Mouse (Mus musculus): ENCODE results near the gene Kcnma1.

Gene Kcnma1

DNA sequence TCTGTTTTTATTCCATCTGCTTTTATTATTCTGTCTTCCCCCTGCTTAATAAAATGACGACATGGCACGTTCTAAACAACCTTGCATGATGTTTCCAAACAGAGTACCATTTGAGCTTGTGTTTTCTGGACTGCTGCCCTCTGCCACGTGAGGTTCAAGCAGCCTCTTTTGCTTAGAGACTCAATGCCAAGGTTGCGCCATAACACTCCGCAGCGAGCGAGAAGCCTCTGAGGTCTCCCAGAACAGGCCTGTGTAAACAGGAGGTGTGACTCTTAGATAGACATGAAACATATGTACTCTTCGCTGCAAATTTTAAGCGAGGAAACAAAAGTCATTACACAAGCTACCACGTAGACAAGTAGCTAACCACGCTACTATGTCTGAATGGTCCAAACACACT, 55.2 kb downstream of the Kcnma1 start:
- DNase-seq: no peak

DNA sequence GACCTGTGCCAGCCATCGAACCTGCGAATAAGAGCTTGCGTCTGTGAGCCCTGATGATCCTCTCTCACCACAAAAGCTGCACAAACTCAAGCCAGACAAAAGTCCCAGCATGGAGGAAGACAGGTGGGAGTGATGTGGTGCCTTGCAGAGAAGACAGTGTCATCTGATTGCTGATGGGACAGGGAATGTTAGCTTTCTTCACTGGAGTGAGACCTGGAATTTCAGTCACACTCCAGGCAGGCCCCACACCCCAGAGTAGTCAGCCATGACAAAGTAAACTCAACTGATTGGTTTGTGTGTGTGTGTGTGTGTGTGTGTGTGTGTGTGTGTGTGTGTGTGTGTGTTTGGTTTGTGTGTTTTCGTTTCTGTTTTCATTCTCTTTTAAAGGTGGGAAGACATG, 57.0 kb downstream of the Kcnma1 start:
- DNase-seq: no peak

DNA sequence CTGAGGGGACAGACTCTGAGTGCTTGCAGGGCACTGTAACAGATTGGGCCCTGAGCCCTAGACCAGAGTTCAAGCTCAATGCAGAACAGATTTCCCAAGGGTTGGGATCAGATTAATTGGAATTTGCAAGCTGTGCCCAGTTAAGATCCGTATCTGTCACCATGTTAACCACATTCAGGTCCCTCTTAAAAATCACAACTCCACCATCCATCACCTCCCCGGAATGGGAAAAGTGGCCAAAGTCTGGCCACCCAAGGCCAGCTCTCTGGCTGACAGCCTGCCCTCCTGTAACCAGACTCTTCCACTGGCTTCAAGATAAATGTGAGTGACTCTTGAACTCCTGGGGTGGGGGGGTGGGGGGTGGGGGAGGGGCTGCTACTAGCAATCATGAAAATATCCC, 70.4 kb downstream of the Kcnma1 start:
- DNase-seq: no peak

DNA sequence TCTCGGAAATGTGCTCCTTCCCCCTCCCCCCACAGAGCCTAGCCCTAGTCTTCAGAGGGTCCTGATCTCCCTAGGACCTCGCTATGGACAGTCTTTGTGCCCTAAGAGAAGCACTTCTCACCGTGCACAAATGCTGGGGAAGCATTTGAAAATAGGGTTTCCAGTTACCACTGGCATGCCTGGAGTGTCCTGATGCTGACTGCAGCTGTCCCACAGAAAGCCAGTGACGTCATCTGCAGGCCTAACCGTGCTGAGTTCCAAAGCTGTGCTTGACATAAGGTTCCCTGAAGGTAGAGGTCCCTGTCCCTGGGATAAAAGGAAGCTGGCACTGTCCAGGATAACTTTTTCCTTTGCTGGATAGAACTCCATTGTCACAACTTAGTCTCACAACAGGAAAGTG, 71.1 kb downstream of the Kcnma1 start:
- no peak for DNase-seq

DNA sequence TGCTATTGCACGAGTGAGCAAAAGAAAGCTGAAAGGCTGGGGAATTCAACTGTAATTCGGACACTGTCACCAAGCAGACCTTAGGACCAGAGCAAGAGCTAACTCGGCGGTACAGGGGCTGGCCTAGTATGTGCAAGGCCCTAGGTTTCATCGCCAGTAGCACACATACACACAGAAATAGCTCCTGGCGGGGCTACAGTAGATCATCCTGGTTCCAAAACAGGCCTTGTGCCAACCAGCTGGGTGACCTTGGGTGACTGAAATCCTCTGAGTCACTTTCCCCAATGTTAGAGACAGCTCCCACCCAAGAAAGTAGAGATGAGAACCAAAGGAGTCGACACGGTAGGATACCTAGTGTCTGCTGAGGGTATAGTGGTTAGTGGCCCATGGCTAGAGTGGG, 72.2 kb downstream of the Kcnma1 start:
- DNase-seq: no peak

DNA sequence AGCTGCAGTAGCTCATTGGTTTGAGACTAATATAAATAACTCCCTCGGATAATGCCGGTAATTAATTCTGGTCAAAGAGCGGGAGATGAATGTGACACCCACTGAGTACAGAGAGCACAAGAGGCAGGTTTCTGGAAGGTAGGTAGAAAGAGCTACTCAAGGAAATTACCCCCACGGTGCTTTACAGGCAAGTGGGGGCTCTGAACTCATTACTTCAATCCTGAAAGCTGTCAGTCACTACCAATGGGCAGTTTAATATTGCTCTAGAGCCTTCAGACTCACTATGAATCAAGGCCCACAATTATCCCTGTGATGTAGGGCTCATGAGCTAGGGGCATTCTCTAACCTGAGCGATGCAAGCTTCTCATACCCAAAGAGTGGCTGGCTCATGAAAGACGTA, 79.3 kb downstream of the Kcnma1 start:
- DNase-seq: no peak

DNA sequence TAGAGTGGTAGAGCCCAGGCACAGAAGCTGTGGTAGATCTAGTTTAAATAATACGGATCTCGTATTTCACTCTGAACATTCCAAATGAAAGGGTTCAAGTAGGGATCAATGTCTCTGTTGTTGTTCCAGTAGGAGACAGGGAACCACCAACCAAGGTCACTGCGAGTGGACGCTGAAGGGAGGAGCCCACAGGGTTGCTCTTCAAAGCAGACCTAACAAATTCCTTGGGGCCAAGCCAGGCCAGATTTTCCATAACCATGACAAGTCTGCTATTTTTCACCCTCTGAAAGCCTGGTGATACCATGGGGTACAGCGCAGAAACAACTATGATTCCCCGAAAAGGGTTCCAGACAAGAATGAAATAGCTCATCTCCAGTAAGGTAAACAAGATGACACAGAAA, 82.6 kb downstream of the Kcnma1 start:
- DNase-seq: no peak

DNA sequence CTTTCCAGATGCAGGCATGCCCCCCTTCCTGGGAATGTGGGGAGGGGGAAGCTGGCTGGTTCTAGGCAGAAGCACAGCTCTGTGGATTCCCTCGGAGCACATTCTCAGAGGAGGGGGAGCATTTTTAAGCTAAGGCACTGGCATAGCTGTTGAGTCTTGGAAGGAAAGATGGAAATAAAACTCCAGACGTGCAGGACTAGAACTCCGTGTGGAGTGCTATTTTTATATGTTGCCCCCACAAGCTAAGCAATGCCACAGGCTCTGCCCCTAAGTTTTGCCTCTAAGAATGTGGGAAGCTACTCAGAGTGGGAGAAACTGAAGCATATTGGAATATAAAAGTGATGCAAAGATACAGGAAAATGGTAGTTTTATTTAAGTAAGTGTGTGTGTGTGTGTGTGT, 85.1 kb downstream of the Kcnma1 start:
- DNase-seq: no peak

DNA sequence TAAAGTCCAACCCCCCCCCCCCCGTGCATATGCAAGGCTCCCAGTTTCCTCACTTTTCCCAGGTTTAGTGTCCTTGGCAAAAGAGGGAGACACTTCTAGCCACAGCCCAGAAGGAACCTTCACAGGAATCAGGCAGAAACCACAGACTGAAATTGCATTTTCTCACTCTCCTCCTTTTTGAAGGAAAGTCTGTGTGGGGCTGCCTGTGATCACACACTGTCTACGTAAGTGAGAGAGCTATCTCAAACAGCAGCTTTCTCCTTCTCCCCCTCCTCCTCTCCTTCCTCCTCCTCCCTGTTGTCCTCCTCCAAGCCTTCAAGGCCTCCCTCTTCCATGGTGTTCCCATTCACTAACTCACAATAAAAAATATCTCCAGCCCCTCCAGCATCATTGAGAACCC, 90.9 kb downstream of the Kcnma1 start:
- DNase-seq: no peak

DNA sequence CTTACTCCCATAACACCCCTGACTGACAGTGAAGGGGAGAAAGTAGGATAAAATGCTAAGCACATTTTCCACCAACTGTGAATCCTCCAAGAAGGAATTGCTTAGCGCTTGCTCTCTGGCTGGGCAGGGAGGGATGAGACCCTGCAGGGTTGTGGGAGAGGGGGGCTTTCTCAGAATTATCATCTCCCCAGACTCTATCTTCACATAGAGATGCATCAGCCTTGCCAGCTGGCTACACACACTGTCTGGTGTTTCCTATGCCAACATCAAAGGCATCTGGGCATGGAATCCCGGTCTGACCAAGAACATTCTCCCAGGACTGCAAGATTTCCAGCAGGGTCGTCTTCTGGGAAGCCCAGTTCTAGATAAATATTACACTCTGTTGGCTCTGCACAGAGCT, 91.5 kb downstream of the Kcnma1 start:
- no peak for DNase-seq

DNA sequence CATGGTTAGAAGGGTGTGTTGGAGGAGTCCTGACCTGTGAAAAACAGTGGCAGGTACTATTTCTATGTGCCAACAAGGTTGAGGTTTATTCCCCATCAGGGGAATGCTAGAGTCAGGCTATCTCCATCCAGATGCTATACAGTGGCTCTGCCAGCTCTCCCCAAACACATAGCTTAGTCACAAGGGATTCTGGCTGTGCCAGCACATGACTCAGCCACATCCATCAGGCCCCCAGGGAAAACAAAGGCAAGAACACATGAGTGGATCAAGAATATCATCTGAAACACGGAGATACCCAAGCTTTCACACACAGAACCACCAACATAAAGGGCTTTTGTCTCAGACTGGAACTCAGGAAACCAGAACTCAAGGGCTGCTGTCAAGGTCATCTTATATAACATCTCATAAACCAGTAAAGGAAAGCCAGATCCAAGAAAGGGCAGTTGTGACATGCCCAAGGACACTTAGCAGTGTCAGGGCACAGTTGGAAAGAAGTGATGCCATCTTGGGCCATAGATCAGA, 103.1 kb downstream of the Kcnma1 start:
- DNase-seq: no peak

DNA sequence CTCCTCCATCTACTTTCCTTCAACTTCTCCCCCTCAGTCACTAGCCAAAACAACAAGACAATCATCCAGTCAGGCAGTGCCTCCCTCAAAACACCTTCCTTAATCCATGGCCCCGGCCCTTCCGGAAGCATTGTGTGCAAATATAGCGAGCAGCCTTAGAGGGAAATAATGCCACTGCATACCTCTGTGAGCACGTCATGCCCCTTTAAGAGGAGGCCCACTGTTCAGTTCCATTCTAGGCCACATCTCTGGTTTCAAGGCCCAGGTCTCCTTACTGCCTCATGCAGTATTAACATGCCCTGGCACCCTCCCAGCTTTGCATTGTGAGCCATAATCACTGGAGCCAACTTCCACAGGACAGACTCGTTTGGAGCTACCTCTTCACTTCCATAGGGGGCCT, 105.7 kb downstream of the Kcnma1 start:
- DNase-seq: no peak

DNA sequence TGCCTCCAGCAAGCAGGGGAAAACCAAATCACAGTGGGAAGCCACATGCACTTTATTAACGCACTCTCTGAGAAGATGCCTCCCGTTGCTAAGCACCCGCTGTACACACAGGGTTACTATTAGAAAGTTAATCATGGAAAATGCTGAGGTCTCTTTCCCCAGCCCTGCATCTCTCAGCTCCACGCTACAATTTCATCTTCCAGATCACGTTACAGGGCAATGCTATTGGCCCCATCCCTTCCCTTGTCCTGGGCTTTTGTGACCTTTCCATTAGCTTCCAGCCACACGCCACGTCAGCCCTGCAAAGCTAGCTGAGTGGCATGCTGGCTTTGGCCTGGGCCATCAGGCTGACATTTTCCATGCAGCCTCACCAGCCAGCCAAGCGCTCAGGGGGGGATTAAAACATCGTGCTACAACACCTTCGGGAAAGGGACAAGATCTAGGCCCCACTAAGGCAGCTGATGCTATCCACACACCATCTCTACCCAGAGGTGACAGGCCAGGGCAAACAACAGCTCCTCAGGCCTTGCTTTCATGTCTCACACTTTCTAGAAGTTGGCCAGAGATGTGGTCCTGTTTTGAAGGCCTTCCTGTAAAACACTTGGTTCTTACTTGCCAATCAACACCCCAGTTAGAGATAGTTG, 111.5 kb downstream of the Kcnma1 start:
- DNase-seq: no peak

DNA sequence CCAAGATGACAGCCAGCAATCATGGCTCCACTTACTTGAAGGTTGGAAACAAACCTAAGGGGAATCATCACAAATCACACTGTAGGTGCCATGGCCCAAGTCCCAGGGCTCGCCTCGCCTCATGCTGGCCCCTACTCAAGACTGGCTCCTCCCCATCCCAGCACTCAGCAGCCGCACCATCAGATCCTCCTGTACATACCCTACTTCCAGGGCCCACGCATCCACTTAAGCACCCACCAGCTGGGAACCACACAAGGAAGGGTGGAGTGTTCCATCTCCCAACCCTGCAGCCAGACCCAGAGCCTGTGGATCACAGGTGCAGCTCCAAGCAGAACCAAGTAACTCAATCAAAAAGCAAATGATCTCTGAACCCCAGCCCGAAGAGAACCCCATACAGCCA, 114.8 kb downstream of the Kcnma1 start:
- no peak for DNase-seq

DNA sequence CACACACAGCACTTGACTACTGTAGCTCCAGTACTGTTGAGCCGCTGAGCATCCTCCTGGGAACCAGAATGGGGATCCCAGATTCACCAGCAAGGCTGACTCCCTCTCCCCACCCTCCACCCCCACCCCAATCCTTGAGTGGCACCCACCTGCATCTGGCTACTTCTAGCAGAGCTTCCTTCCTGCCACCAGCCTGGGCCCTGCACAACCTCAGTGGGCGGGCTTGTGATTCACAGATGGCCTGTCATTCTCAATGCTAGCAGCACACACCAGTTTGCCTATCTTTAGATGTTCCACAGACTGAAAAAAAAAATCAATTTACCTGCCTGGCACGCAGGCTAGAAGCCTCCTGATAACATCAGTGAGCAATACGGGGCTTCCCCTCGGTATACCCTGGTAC, 116.5 kb downstream of the Kcnma1 start:
- no peak for DNase-seq

DNA sequence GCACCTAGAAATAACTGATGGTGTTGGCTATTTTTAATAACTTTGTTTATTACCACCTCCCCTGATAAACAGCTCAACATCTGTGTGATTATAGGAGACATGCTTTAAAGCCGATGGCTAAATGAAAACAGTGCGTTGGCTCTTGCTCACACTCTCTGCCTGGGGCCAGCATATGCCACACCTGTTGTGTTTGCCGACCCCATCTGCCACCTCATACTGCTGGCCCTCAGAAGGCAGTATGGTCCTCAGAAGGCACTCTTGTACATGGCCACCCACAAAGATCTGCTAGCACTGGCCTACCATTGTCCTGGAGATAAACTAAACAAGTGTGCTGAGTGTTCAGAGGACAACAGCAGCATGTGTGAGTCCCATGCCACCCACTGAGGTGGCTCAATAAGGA, 118.3 kb downstream of the Kcnma1 start:
- no peak for DNase-seq

DNA sequence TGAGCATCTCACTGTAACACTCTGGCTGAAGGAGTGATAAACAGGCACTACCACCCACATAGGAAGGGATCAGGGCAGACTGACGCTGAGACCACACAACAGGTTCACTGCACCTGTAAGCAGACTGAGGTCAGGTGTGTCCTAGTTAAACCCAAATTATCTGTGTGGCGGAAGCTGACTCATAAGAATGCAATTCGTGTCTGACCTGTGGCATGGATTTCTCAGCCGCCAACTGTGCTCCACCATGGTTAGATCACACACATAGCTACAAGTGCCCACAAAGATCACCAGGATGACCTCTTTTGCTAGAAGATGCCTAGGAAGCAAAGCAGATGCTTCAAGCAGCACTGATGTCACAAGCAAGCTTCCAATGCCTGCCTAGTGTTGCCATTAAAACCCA, 128.2 kb downstream of the Kcnma1 start:
- no peak for DNase-seq

DNA sequence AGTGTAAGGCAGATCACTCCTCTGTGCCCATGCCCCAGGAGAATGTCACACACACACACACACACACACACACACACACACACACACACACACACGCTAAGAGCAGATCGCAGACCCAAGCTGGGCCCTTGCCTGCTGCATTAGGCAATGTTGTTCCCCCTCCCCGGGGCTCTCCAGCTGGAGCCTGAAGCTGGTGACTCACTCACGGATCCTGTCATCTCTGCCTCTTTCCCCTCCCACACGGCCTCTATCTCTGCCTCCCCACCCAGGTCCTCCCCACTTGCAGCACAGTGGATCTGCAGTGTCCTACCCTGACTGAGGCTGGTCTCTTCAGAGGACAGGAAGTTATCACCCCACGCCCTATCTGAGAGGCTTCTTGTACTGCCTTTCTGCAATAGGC, 128.8 kb downstream of the Kcnma1 start:
- no peak for DNase-seq

DNA sequence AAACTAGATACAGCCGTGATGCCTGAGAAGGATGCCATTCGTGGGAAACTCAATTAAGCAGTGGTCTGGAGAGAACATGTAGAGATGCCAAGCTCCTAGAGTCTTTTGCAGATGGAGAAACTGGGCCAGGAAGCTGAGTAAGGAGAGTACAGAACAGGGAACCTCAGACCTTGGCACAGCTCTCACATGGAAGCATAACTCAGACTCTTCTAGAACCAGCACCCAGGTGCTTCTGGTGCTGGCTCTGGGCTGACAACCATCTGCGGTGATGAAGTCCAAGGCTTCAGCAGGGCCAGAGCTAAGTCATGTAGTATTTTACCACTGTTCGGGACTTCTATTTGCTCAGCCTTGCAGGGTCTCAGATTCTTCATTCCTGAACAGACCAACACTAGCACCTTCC, 129.2 kb downstream of the Kcnma1 start:
- DNase-seq: no peak

DNA sequence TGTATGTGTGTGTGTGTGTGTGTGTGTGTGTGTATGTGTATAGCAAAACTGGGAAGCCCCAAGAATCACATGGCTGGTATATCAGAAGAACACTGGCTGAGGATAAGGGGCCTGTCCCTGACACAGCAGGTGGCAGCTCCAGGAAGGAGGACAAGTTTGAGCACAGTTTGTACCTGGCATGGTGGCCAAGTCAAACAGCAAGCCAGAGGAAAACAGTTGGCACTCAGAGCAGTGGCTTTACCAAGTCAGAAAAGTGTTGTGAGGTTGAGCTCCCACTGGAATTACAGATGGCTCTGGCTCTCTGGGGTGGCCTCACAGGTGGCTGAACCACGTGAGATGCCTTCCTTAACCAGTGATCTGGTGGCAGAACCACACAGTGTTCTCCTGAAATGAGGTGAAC, 132.3 kb downstream of the Kcnma1 start:
- DNase-seq: no peak

DNA sequence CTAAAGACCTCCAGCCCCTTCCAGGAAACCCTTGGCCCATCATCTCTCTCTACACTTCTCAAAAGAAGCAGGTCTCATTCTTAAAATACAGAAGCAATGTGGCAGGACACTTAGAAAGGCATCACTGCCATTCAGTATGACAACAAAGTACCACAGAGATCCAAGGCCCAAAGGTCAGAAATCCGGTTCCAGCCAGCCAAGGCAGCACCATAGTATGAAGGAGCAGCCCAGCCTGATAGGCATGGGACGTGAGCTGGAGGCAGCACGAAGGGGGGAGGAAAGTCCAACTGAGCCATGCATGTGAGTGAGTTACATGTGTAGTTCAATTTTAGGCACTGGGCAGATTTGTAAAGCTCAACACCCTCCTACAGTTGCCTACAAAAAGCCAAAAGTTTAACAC, 135.0 kb downstream of the Kcnma1 start:
- peak; percentile 52 for DNase-seq

DNA sequence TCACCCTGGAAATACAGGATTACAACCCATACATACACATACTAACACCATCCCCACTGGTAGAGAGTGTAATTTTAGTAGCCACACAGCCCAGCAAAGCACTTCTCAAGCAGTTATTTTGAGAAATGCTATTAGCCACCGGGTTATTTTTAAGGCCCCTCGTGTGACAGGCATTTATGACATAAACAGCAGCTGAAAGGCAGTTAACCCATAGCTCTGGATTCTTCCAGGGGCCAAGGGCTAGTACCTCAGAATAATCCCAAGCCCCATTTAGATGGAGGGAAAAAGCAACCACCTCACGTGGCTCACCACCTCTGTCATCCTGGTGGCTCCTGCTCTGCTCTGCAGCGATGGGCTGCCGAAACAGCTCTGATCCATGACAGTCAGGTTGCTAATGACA, 136.7 kb downstream of the Kcnma1 start:
- DNase-seq: no peak

DNA sequence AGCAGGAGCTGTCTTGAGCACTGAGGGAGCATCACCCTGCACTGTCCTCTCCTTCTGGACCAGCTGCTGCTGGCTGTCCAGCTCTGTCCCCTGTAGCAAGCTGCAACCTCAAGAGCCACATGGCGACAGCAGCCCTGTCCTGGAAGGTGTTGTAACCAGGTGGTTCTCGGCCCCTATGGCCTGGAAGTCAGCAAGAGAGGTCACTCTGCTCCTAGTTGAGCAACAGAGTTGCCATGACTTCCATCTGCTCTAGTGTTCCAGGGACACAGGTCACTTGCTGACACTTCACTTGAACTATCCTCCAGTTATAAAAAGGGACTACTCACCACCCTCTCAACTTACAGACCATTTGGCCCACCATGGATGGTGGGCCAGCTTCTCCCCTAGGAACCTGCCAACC, 139.7 kb downstream of the Kcnma1 start:
- no peak for DNase-seq

DNA sequence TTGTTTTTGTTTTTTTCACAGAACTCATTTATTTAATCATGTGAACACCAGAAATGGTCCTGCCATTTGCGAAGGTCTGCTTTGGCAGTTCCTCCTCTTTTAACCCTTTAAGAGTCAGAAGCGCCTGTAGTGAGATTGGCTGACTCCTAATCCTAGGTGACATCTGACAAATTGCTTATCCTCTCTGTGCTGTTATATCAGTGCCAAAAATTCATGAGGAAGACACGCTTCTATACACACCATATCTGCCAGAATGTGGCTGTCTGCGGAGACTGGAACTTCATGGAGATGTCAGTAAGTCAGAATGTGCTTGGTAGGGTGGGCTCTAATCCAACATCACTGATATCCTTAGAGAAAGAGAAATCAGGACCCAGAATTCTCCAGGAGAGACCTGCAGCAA, 157.3 kb downstream of the Kcnma1 start:
- DNase-seq: no peak

DNA sequence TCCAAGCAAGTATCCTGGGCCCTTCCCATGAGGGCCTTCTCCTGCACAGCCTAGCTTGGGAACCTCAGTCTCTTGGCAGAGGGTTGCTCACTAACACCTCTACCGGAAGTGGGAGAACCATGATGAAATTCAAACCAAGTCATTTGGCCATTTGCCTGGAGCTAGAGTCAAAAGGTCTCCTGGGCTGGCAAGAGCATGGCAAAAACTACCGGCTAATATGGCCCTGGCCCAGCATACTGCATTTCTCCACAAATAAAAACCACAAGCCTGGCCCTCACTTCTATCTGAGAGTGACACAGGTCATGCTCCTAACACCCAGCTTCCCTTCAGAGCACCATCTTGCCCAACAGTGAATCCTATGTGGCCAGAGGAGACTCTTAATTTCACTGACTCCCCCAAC, 159.3 kb downstream of the Kcnma1 start:
- DNase-seq: peak; percentile 45

All from kidney, adult 18-20 months (tissue).